Mouse (Mus musculus): Measurements from ENCODE around the gene 1700017B05Rik. TPM values are rescaled to one million over a fixed set of nuclear protein-coding genes. Genes with fewer than 3 reads are reported as not detected.

1700017B05Rik gene
- polyA plus RNA-seq (2015; fragmentation: Nextera tagmentation; extraction: Ambion mirVana) = 16.5 and 21.7 TPM in 2 replicates

DNA sequence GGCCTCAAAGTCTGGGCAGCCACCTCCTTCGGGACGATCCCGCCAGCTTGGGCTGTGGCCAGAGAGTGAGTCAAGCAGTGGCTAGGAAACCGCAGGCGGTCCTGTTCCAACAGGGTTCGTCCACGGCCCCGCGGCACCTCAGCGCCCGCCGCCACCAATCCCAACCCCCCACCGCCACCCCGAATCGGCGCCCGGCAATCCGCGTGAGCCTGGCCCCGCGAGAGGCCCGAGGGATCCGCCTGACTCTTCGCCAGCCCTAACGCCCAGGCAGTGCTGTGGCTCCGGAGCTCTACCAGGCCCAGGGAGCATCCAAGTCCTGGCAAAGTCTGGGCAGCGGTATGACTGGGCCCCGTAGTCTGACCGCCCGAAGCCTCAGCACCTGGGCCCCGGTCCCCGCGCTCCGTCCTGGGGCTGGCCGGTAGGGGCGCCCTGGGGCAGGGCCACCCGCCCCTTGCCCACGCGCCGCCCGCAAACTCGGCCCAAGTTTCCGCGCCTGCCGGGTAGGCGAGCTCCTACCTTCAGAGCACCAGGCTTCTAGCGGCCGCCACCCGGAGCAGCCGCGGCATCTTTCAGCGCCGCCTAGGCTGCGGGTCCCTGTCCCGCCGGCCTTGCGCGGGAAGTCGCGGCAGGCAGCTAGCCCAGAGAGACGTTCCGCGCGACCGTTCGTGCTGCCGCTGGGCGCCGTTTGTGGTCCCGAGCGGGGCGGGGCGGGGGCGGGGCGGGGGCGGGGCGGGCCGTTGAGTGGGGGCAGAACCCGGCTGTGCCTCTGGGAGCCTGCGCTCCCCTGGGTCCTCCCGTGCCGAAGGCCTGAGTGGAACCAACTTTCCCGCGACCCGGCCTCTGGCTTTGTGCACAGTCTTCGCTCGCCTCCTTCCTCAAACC lies at the start of gene 1700017B05Rik:
TSS of gene 1700017B05Rik (minus strand) at position 700 of the 882 bp plus-strand sequence.

GRCm38 (mm10) chr9:57236256-57236655 lies 26.2 kb downstream of the 1700017B05Rik start, which contains the start of gene Trcg1:
Gene Trcg1, plus strand, starts transcription at chr9:57236556.

Other genes starting within 250 kb of the 1700017B05Rik start
- 11.9 and 12.5 TPM in 2 replicates for gene Sin3a, start 190.6 kb downstream of the 1700017B05Rik start, polyA plus RNA-seq (2015; fragmentation: Nextera tagmentation; extraction: Ambion mirVana)
- gene Man2c1, start 131.9 kb downstream of the 1700017B05Rik start, polyA plus RNA-seq (2015; fragmentation: Nextera tagmentation; extraction: Ambion mirVana) = 47.6 and 47.8 TPM in 2 replicates
- 4.5 and 4.9 TPM in 2 replicates for gene Neil1, start 114.3 kb downstream of the 1700017B05Rik start, polyA plus RNA-seq (2015; fragmentation: Nextera tagmentation; extraction: Ambion mirVana)
- gene Commd4, start 104.3 kb downstream of the 1700017B05Rik start, polyA plus RNA-seq (2015; fragmentation: Nextera tagmentation; extraction: Ambion mirVana) = 74.8 and 80.2 TPM in 2 replicates
- gene Trcg1, start 26.1 kb downstream of the 1700017B05Rik start, polyA plus RNA-seq (2015; fragmentation: Nextera tagmentation; extraction: Ambion mirVana) = 0.07 TPM in 1 of 2 replicates, not detected in the other
- 22.0 and 24.5 TPM in 2 replicates for gene Ppcdc, start 177.5 kb upstream of the 1700017B05Rik start, polyA plus RNA-seq (2015; fragmentation: Nextera tagmentation; extraction: Ambion mirVana)
- gene Scamp5, start 205.4 kb upstream of the 1700017B05Rik start, polyA plus RNA-seq (2015; fragmentation: Nextera tagmentation; extraction: Ambion mirVana) = 15.4 and 16.2 TPM in 2 replicates
- gene Rpp25, start 241.4 kb upstream of the 1700017B05Rik start, polyA plus RNA-seq (2015; fragmentation: Nextera tagmentation; extraction: Ambion mirVana) = 7.0 and 9.2 TPM in 2 replicates

Data from urinary bladder, postnatal 0 days (tissue).